Mouse (Mus musculus) Muller cell, postnatal 12 days (primary cell): ENCODE results near the gene Cct8l1.

Source experiments
- DNase-seq: peaks from one replicate; pipeline ENCODE4 v3.0.0-alpha.2; 2015; ENCODE audit errors: inconsistent ontology term

The Cct8l1 gene

GRCm38 (mm10) chr5:25529529-25530421, 13.9 kb downstream of the Cct8l1 start:
- DNase-seq = peak; percentile 100

GRCm38 (mm10) chr5:25530629-25531028, 14.8 kb downstream of the Cct8l1 start:
- DNase-seq = no peak

DNA sequence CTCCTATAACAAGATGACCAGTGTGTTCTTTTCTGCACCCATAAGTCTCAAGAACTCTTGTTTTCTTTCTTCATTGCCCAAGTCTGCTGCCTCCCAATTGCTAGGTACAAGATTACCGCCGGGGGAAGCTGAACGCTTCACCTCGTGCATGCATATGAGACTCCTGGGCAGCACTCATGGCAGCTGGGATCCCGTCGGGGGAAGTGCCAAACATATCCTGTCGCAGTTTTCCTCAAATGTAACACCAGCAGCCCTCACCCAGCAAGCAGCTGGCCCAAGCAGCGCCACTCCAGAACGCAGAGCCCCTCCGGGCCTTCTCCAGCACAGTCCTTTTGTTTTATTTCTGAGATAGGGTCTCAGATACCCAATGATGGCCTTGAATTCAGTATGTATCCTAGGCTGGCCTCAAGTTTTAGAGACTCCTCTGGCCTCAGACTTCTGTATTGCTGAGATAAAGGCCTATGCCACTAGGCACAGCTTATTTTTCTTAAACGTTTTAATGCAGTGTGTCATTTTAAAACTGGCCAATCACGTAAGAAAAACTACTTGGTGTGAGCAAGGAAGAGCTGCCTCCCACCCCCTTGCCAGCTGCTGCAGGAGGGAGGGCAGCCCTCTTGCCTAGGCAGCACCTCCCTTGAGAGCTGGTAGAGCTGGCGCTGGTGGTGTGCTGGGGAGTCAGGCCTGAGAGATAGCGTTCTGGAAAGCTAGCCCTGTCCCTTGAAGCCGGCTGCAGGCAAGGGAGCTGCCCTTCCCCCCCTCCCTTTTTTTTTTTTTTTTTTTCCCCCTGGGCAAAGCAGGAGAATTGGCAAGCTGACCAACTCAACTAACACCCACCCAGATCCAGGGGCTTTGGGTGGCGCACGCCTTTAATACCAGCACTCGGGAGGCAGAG, 16.6 kb downstream of the Cct8l1 start:
- no peak for DNase-seq

- DNase-seq = no peak
Measured at GRCm38 (mm10) chr5:25533298-25533697, 17.4 kb downstream of the Cct8l1 start.

GRCm38 (mm10) chr5:25535566-25535965, 19.7 kb downstream of the Cct8l1 start:
- no peak for DNase-seq

DNA sequence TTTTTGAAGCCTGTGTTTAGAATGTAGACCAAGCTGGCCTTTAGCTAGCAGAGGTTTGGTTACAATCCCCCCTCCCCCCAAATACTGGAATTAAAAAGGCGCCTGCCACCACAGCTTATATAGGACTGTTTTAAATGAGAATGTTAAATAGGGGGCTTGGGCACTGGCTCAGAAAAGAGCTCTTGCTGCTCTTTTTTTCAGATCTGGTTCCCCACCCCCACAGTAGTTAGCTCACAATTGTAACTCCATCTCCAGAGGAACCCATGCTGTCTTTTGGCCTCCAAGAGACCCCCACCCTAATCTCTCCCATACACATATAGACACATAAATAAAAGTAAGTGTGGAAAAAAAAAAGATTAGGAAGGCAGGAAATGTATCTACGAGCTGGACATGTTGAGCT, 20.6 kb downstream of the Cct8l1 start:
- no peak for DNase-seq

GRCm38 (mm10) chr5:25536921-25537409, 21.1 kb downstream of the Cct8l1 start:
- DNase-seq = no peak

DNA sequence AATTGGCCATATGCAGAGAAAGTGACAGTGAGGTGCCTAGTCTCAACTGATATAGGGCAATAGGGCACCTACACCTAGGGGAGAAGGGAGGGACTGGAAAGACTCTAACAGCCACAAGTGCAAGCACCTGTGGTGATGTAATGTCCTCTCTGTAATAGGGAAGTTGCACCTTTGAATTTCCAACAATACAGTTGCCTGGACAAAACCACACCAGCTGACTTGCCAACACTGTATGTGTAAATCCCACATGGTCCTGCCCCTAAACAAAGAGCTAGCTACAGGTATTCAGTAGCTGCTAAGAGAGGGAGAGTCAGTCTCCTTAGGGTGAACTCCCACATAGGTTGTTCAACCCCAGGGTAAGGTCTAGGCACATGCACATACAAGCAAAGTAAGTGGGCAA, 24.5 kb downstream of the Cct8l1 start:
- DNase-seq = no peak

- no peak for DNase-seq
Measured at GRCm38 (mm10) chr5:25540921-25541320, 25.1 kb downstream of the Cct8l1 start.

DNA sequence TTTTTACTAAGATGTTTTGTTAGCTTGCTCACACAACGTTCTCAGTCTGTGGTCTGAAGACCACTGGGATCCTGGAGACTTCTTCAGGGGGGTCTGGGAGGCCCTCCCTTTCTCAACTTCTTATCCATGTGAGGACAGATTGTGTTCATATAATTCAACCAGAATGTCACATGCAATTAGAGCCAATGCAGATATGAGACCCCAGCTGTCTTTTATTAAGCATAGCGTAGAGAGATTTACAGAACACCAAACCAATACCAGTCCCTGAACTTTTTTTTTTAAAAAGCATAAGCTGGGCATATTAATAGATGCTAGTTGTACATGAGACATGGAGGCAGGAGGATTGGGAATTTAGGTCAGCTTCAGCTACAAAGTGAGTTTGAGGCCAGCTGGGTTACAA, 25.8 kb downstream of the Cct8l1 start:
- DNase-seq = no peak

- peak; percentile 88 for DNase-seq
Measured at GRCm38 (mm10) chr5:25544061-25544460, 28.2 kb downstream of the Cct8l1 start.

GRCm38 (mm10) chr5:25544566-25544965, 28.7 kb downstream of the Cct8l1 start:
- peak; percentile 82 for DNase-seq

DNA sequence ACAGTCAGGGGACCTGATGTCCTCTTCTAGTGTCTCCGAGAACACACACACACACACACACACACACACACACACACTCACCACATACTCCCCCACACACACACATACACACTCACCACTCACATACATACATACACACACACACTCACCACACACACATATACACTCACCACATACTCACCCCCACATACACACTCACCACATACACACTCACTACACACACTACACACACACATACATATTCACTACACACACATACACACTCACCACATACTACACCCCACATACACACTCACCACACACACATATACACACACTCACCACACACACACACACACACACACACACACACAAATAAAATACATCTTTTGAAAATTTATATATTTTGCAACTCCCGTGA, 31.0 kb downstream of the Cct8l1 start:
- DNase-seq = no peak

DNA sequence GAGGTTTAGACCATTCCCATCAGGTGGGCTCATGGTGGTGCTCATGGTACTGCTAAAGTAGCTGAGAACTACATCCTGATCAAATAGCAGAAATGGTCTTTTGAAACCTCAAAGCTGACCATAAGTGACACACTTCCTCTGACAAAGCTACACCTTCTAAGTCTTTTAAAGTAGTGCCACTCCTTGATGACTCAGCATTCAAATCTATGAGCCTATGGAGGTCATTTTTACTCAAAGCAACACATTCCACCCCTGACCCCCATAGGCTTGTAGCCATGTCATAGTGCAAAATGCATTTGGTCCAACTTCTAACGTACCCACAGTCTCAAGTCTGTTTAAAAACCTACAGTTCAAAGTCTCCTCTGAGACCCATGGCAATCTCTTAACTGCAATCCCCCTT, 35.0 kb downstream of the Cct8l1 start:
- DNase-seq = no peak

DNA sequence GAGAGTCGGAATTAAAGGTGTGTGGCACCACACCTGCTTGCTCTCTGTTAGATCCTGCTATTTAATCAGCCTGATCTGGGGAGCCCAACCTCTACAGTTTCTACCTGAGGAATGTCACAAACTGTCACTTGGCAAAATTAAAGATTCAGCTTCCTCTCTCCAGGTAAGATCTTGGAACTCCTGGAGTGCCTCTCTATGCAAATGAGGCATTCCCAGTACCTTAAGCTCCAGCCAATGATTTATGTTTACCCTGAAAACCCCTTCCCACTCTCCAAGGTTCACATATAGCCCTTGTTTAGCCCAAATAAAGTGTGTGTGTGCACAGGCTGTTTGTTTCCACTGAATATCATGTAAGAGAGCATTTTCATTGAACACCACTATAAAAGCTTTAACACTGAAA, 38.3 kb downstream of the Cct8l1 start:
- DNase-seq = no peak

- no peak for DNase-seq
Measured at GRCm38 (mm10) chr5:25554689-25555088, 38.8 kb downstream of the Cct8l1 start.

DNA sequence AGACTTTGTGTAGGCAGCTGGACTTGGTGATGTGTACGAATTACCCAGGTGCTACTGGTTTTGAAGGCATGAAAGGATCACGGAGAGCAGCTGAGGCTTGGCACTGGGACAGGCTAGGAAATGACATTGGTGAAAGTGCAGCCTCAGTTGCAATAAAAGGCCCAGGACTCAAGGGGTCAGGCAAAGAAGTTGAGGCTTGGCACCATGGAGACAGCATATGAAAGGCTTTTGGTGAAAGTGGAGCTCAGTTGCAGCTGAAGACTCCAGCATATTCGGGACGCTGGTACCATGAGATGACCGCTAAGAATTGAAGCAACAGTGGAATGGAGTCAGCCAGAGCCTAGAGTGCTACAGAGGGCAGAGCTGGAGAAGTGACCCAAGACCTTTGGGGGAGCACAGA, 39.8 kb downstream of the Cct8l1 start:
- no peak for DNase-seq

DNA sequence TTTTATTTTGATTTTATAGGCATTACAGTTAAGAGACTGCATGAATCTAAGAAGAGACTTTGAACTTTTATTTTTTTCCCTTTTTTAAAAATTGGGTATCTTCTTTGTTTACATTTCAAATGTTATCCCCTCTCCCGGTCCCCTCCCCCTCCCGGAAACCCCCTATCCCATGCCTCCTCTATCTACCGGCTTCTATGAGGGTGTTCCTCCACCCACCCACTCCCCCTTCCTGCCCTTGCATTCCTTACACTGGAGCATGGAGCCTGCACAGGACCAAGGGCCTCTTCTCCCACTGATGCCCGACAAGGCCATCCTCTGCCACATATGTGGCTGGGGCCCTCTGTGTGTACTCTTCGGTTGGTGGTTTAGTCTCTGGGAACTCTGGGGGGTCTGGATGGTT, 40.5 kb downstream of the Cct8l1 start:
- no peak for DNase-seq
